Mouse (Mus musculus): ENCODE data around the gene Rgs7.

DNA sequence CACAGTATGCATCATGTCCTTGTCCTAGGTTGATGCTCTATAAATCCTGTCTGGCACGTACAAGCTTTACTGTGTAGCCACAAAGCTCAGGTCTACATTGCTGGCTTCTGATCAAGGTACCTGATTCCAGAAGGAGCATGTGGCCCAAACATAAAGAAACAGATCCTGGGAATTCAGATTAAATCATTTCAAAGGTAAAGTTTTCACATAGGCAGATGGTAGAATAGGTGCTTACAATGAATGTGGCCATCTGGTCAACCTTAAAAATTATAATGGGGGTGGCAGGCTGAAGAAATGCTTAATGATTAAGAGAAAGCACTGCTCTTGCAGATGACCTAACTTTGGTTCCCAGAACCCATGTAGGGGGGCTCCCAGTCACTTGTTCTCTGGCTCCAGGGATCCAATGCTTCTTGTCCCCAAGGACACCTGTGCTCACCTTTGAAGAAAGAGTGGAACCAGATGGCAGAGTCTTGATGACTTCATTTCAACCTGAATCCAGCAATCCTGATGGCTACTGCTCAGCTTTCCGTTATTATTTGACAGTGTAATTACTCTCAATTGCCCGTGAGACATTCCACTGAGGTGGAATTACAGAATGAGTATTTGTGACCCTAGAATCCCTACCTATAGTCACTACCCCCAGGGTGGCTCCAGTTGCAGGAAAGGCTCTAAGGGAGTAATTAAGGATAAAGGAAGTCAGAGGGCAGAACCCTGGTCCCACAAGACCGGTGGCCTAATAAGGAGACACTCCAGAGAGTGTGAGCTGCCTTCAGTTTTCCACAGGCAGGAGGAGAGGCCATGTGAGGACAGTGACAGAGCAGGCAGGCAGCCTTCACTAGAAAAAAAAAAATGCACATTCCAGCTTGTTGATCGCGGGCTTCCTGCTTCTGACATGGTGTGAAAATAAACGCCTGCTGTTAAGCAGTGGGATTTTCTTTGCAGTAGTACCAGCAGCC is 132.6 kb downstream of the Rgs7 start:
- TF ChIP-seq MAX (IDR thresholded peaks at IDR 0.05; ENCODE audit: low read depth), result no peak
- TF ChIP-seq USF1 (IDR thresholded peaks at IDR 0.05; ENCODE audit: low read depth), result no peak
- TF ChIP-seq POLR2AphosphoS2 (IDR thresholded peaks at IDR 0.05; ENCODE audit: insufficient read length, low read depth), result no peak
- no peak for TF ChIP-seq POLR2A (IDR thresholded peaks at IDR 0.05; ENCODE audit: insufficient read length, low read depth)
- TF ChIP-seq MYOG (IDR thresholded peaks at IDR 0.05; ENCODE audit: control insufficient read depth in 1 of 3, insufficient read depth in 1 of 3, insufficient read length in 2 of 3, low read depth in 2 of 3), result no peak
- TF ChIP-seq MYOD1 (IDR thresholded peaks at IDR 0.05; ENCODE audit: control insufficient read depth in 1 of 3, insufficient read length in 2 of 3, low read depth in 2 of 3), result no peak
- TF ChIP-seq E2F4 (IDR thresholded peaks at IDR 0.05; ENCODE audit: insufficient read depth), result no peak
- no peak for TF ChIP-seq TCF12 (IDR thresholded peaks at IDR 0.05; ENCODE audit: insufficient read depth, poor library complexity, severe bottlenecking)
